Mouse (Mus musculus): ENCODE measurements around the gene Bach2.

DNA sequence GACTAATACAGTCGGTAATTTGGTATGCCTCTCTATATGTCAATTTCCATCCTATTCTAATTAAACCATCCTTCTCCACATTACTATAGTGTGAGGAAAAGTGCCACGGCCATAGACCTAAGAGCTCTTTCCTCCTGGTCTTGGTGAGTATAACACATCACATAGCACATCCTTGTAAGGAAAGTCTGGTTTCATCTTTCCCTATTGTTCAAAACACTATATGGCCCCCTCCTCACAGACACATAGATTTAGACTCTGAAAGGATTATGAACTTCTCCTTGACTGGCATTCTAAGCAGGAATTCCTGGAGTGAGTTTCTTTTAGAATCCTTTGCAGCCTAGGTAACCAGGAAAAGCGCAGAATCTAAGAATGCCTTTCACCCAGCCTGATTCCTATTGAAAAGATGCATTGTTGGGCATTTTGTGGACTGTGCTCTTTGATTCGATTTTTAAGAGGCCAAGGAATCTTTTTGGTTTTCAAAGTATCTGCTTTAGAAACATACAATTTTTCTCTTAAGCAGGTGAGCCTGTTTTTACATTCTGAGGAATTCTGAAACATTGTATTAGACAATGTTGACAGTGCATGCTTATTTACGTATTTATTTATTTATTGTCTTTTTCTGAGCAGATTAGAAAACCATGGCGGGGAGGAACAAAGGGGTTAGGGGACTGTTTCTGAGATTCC is 239.5 kb downstream of the Bach2 start:
- TF ChIP-seq POLR2A (IDR thresholded peaks at IDR 0.05; ENCODE audit: borderline replicate concordance, control insufficient read depth, low read depth, low read length): no peak
- TF ChIP-seq CTCF (IDR thresholded peaks at IDR 0.05; ENCODE audit: control insufficient read depth, insufficient read depth, low read length): no peak
